Mouse (Mus musculus): ENCODE measurements around the gene Rpl9-ps1. TPM values are rescaled to one million over a fixed set of nuclear protein-coding genes. Genes with fewer than 3 reads are reported as not detected.

Rpl9-ps1 gene
- polyA plus RNA-seq, 1 experiment from 2014 or later = not detected

GRCm38 (mm10) chr11:83610900-83611299 is 34.5 kb downstream of the Rpl9-ps1 start:
- H3K9ac ChIP-seq (ENCODE audit: low read depth, low read length) = no peak overlapping the region

GRCm38 (mm10) chr11:83606396-83606795 is 39.0 kb downstream of the Rpl9-ps1 start:
- Histone ChIP-seq H3K9ac (ENCODE audit: low read depth, low read length) (no peak overlapping the region), H3K4me2 (no peak overlapping the region)
- 29% methylated on average over 1 of the region's 1 CpGs for WGBS

More at GRCm38 (mm10) chr11:83610900-83611299, 34.5 kb downstream of the Rpl9-ps1 start:
- WGBS = 41% methylated on average over 2 of the region's 2 CpGs
- Histone ChIP-seq H3K27ac (ENCODE audit: low read depth, low read length) (no peak overlapping the region), H3K4me2 (no peak overlapping the region), H3K4me3 (ENCODE audit: low read depth, low read length) (no peak overlapping the region), H3K9me3 (ENCODE audit: control insufficient read depth, low read length) (no peaks in the 10 kb centered on the region), H3K36me3 (ENCODE audit: control insufficient read depth, insufficient read depth, low read length) (no peaks in the 10 kb centered on the region), H3K4me1 (replicated peaks; ENCODE audit: control insufficient read depth, insufficient read depth, low read length) (no peaks in the 10 kb centered on the region), H3K27me3 (replicated peaks; ENCODE audit: control insufficient read depth, insufficient read depth, low read length) (no peaks in the 10 kb centered on the region)
- ATAC-seq (replicated peaks; ENCODE audit: low FRiP score) (no peak), DNase-seq (ENCODE audit: low spot score) (no peak)

GRCm38 (mm10) chr11:83605535-83605934 is 39.9 kb downstream of the Rpl9-ps1 start:
- Histone ChIP-seq H3K9ac (ENCODE audit: low read depth, low read length) (no peak overlapping the region), H3K4me1 (replicated peaks; ENCODE audit: control insufficient read depth, insufficient read depth, low read length) (no peaks in the 10 kb centered on the region), H3K36me3 (ENCODE audit: control insufficient read depth, insufficient read depth, low read length) (no peaks in the 10 kb centered on the region), H3K27me3 (replicated peaks; ENCODE audit: control insufficient read depth, insufficient read depth, low read length) (no peaks in the 10 kb centered on the region), H3K9me3 (ENCODE audit: control insufficient read depth, low read length) (no peaks in the 10 kb centered on the region), H3K4me2 (no peak overlapping the region), H3K4me3 (ENCODE audit: low read depth, low read length) (no peak overlapping the region), H3K27ac (ENCODE audit: low read depth, low read length) (no peak overlapping the region)
- ATAC-seq (replicated peaks; ENCODE audit: low FRiP score) = no peak
- WGBS = 78% methylated on average over 3 of the region's 3 CpGs
- no peak for DNase-seq (ENCODE audit: low spot score)

More at GRCm38 (mm10) chr11:83606396-83606795, 39.0 kb downstream of the Rpl9-ps1 start:
- Histone ChIP-seq H3K36me3 (ENCODE audit: control insufficient read depth, insufficient read depth, low read length) (no peaks in the 10 kb centered on the region), H3K27ac (ENCODE audit: low read depth, low read length) (no peak overlapping the region), H3K4me1 (replicated peaks; ENCODE audit: control insufficient read depth, insufficient read depth, low read length) (no peaks in the 10 kb centered on the region), H3K27me3 (replicated peaks; ENCODE audit: control insufficient read depth, insufficient read depth, low read length) (no peaks in the 10 kb centered on the region), H3K4me3 (ENCODE audit: low read depth, low read length) (no peak overlapping the region), H3K9me3 (ENCODE audit: control insufficient read depth, low read length) (no peaks in the 10 kb centered on the region)
- DNase-seq (ENCODE audit: low spot score) (no peak), ATAC-seq (replicated peaks; ENCODE audit: low FRiP score) (no peak)

- H3K4me3 ChIP-seq (ENCODE audit: low read depth, low read length) = no peak overlapping the region
- H3K4me1 ChIP-seq (replicated peaks; ENCODE audit: control insufficient read depth, insufficient read depth, low read length) = no peaks in the 10 kb centered on the region
- H3K27me3 ChIP-seq (replicated peaks; ENCODE audit: control insufficient read depth, insufficient read depth, low read length) = no peaks in the 10 kb centered on the region
- H3K9ac ChIP-seq (ENCODE audit: low read depth, low read length) = no peak overlapping the region
- no peak overlapping the region for H3K27ac ChIP-seq (ENCODE audit: low read depth, low read length)
- H3K9me3 ChIP-seq (ENCODE audit: control insufficient read depth, low read length) = no peaks in the 10 kb centered on the region
- H3K4me2 ChIP-seq = no peak overlapping the region
- ATAC-seq (replicated peaks; ENCODE audit: low FRiP score) (no peak), DNase-seq (ENCODE audit: low spot score) (no peak)
- no peaks in the 10 kb centered on the region for H3K36me3 ChIP-seq (ENCODE audit: control insufficient read depth, insufficient read depth, low read length)
- WGBS = 71% methylated on average over 4 of the region's 4 CpGs
Measured at GRCm38 (mm10) chr11:83604698-83605097, 40.7 kb downstream of the Rpl9-ps1 start.

- ATAC-seq (replicated peaks; ENCODE audit: low FRiP score) = no peak
- H3K4me1 ChIP-seq (replicated peaks; ENCODE audit: control insufficient read depth, insufficient read depth, low read length) = no peaks in the 10 kb centered on the region
- no peak overlapping the region for H3K4me3 ChIP-seq (ENCODE audit: low read depth, low read length)
- no peak overlapping the region for H3K4me2 ChIP-seq
- H3K9me3 ChIP-seq (ENCODE audit: control insufficient read depth, low read length) = no peaks in the 10 kb centered on the region
- 90% methylated on average over 3 of the region's 3 CpGs for WGBS
- H3K36me3 ChIP-seq (ENCODE audit: control insufficient read depth, insufficient read depth, low read length) = no peaks in the 10 kb centered on the region
- H3K9ac ChIP-seq (ENCODE audit: low read depth, low read length) = no peak overlapping the region
- H3K27me3 ChIP-seq (replicated peaks; ENCODE audit: control insufficient read depth, insufficient read depth, low read length) = no peaks in the 10 kb centered on the region
- no peak for DNase-seq (ENCODE audit: low spot score)
- H3K27ac ChIP-seq (ENCODE audit: low read depth, low read length) = no peak overlapping the region
Measured at GRCm38 (mm10) chr11:83603399-83603798, 42.0 kb downstream of the Rpl9-ps1 start.

GRCm38 (mm10) chr11:83600576-83600975 is 44.8 kb downstream of the Rpl9-ps1 start:
- H3K4me2 ChIP-seq = no peak overlapping the region
- DNase-seq (ENCODE audit: low spot score) (no peak), ATAC-seq (replicated peaks; ENCODE audit: low FRiP score) (no peak)
- H3K27ac ChIP-seq (ENCODE audit: low read depth, low read length) = no peak overlapping the region
- no peak overlapping the region for H3K4me3 ChIP-seq (ENCODE audit: low read depth, low read length)
- WGBS = 72% methylated on average over 2 of the region's 2 CpGs
- no peaks in the 10 kb centered on the region for H3K27me3 ChIP-seq (replicated peaks; ENCODE audit: control insufficient read depth, insufficient read depth, low read length)
- H3K9ac ChIP-seq (ENCODE audit: low read depth, low read length) = no peak overlapping the region
- no peaks in the 10 kb centered on the region for H3K4me1 ChIP-seq (replicated peaks; ENCODE audit: control insufficient read depth, insufficient read depth, low read length)
- no peaks in the 10 kb centered on the region for H3K9me3 ChIP-seq (ENCODE audit: control insufficient read depth, low read length)
- H3K36me3 ChIP-seq (ENCODE audit: control insufficient read depth, insufficient read depth, low read length) = no peaks in the 10 kb centered on the region

- ATAC-seq (replicated peaks; ENCODE audit: low FRiP score) = no peak
- H3K9me3 ChIP-seq (ENCODE audit: control insufficient read depth, low read length) = no peaks in the 10 kb centered on the region
- H3K27me3 ChIP-seq (replicated peaks; ENCODE audit: control insufficient read depth, insufficient read depth, low read length) = no peaks in the 10 kb centered on the region
- H3K4me3 ChIP-seq (ENCODE audit: low read depth, low read length) = no peak overlapping the region
- H3K36me3 ChIP-seq (ENCODE audit: control insufficient read depth, insufficient read depth, low read length) = no peaks in the 10 kb centered on the region
- H3K4me2 ChIP-seq = no peak overlapping the region
- no peak overlapping the region for H3K27ac ChIP-seq (ENCODE audit: low read depth, low read length)
- H3K9ac ChIP-seq (ENCODE audit: low read depth, low read length) = no peak overlapping the region
- H3K4me1 ChIP-seq (replicated peaks; ENCODE audit: control insufficient read depth, insufficient read depth, low read length) = no peaks in the 10 kb centered on the region
- DNase-seq (ENCODE audit: low spot score) = no peak
- WGBS = 80% methylated on average over 3 of the region's 3 CpGs
Measured at GRCm38 (mm10) chr11:83598991-83599390, 46.4 kb downstream of the Rpl9-ps1 start.

GRCm38 (mm10) chr11:83598207-83598837 is 47.1 kb downstream of the Rpl9-ps1 start:
- Histone ChIP-seq H3K27me3 (replicated peaks; ENCODE audit: control insufficient read depth, insufficient read depth, low read length) (no peaks in the 10 kb centered on the region), H3K27ac (ENCODE audit: low read depth, low read length) (no peak overlapping the region), H3K4me1 (replicated peaks; ENCODE audit: control insufficient read depth, insufficient read depth, low read length) (no peaks in the 10 kb centered on the region), H3K9me3 (ENCODE audit: control insufficient read depth, low read length) (no peaks in the 10 kb centered on the region), H3K4me2 (no peak overlapping the region), H3K4me3 (ENCODE audit: low read depth, low read length) (no peak overlapping the region), H3K9ac (ENCODE audit: low read depth, low read length) (no peak overlapping the region), H3K36me3 (ENCODE audit: control insufficient read depth, insufficient read depth, low read length) (no peaks in the 10 kb centered on the region)
- WGBS = 67% methylated on average over 3 of the region's 3 CpGs
- no peak for ATAC-seq (replicated peaks; ENCODE audit: low FRiP score)
- no peak for DNase-seq (ENCODE audit: low spot score)

GRCm38 (mm10) chr11:83597796-83598195 is 47.6 kb downstream of the Rpl9-ps1 start:
- H3K4me3 ChIP-seq (ENCODE audit: low read depth, low read length) = no peak overlapping the region
- no peaks in the 10 kb centered on the region for H3K4me1 ChIP-seq (replicated peaks; ENCODE audit: control insufficient read depth, insufficient read depth, low read length)
- ATAC-seq (replicated peaks; ENCODE audit: low FRiP score) (no peak), DNase-seq (ENCODE audit: low spot score) (no peak)
- H3K36me3 ChIP-seq (ENCODE audit: control insufficient read depth, insufficient read depth, low read length) = no peaks in the 10 kb centered on the region
- no peak overlapping the region for H3K27ac ChIP-seq (ENCODE audit: low read depth, low read length)
- no peaks in the 10 kb centered on the region for H3K9me3 ChIP-seq (ENCODE audit: control insufficient read depth, low read length)
- 86% methylated on average over 7 of the region's 7 CpGs for WGBS
- no peak overlapping the region for H3K9ac ChIP-seq (ENCODE audit: low read depth, low read length)
- H3K4me2 ChIP-seq = no peak overlapping the region
- H3K27me3 ChIP-seq (replicated peaks; ENCODE audit: control insufficient read depth, insufficient read depth, low read length) = no peaks in the 10 kb centered on the region
